Mouse (Mus musculus) ovary, adult 18-20 months (tissue): ENCODE measurements around the gene Ffar2.

Experiments
- DNase-seq: peaks from one replicate; pipeline ENCODE4 v3.0.0; 2022; ENCODE audit warnings: low spot score, mixed read lengths

Gene Ffar2

GRCm38 (mm10) chr7:30821532-30821931 lies 2.0 kb downstream of the Ffar2 start:
- no peak for DNase-seq

DNA sequence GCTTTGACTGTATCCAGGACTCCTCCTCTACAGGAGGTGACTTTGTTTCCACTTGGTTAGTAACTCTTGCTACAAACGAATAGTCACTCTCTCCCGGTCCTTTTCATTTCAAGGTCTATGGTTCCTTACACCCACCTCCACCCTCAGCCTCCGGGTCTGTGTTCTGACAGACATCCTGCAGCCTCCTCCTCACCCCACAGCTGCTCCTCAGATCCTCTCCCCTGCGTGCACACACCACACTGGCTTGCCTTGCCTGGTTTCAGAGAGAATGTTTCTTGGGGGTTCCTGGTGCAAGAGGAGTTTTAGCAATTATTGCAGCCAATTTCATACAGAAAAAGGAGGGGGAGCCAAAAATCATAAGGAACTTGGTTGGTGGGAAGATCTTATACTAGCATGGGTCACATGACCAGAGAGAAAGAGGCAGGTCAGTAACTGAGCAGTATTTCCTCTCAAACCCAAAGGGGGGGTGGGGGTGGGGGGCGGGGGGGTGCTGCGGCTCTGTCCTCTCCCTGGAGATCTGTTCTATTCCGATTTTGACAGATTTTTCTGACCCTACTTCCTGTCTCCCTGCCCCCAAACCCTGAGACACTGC lies 2.6 kb downstream of the Ffar2 start:
- DNase-seq = no peak

- no peak for DNase-seq
Measured at GRCm38 (mm10) chr7:30820131-30820530, 3.4 kb downstream of the Ffar2 start.

DNA sequence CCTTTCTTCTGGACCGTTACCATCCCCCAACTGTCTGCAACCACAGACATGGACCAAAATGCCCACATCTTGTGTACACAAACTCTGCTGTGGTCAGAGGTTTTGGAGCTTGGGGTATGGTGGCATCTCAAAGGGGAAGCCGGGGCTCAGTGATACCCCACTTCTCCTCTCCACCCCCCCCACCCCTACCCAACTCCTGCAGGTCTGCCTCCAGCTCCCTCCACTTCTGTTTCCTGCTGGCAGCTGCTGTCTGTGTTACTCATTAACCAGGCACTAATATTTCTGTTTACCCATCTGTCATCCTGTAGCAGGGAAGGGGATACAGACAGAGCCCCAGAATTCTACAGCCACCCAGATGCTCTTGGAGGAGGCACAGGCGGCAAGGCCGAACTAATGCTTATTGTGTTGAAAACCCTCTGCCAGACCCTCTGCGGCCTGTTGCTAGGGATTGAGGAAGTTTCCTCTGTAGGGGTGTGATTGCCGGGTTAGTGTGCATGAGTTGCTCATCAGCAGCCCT lies 11.2 kb downstream of the Ffar2 start:
- no peak for DNase-seq

- no peak for DNase-seq
Measured at GRCm38 (mm10) chr7:30811757-30812290, 11.8 kb downstream of the Ffar2 start.

GRCm38 (mm10) chr7:30810319-30810718 lies 13.3 kb downstream of the Ffar2 start:
- DNase-seq = no peak

DNA sequence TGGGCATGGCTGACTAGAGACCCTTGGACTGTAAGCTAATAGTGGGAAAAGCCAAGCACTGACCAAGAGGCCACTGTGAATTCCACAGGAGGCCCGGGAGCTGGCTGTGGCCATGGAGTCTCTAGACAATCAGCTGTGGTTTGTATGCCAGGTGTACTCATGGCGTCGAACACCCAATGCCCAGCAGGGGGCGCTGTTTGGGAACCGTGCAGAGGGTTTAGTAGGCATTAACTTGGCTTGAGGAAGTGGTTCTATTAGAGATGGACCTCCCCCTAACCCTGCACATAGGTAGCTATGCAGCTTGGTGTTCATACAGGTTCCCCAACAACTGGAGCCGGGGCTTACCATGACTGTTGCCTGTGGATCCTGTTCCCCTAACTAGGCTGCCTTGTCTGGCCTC lies 17.7 kb downstream of the Ffar2 start:
- DNase-seq = no peak

- DNase-seq = no peak
Measured at GRCm38 (mm10) chr7:30804026-30804715, 19.4 kb downstream of the Ffar2 start.

DNA sequence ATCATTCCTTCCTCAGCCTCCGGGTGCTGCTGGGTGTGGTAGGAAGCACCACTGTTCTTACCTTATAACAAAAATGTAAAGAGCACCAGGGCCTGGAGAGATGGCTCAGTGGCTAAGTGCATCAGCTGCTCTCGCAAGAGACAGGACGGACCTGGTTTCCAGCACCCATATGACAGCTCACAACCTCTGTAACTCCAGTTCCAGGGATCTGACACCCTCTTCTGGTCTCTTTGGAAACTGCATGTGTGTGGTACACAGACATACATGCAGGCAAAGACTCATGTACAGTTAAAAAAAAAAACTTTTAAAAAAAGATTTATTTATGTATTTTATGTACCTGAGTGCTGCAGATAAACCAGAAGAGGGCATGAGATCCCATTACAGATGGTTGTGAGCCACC lies 20.3 kb downstream of the Ffar2 start:
- no peak for DNase-seq

DNA sequence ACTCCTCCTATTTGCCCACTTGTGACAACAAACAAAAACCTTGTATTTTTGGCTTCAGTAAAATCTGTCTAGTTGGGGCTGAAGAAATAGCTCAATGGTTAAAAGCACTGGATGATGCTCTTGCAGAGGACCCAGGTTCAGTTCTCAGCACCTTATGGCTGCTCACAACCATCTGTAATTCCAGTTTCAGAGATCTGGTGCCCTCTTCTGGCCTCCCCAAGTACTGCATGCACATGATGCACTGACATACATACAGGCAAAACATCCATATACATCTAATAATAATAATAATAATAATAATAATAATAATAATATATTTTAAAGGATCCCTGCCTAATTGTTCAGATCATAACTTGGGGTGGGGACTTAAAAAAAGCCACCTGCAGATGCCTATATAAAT lies 22.9 kb downstream of the Ffar2 start:
- DNase-seq = no peak

- no peak for DNase-seq
Measured at GRCm38 (mm10) chr7:30796790-30797189, 26.8 kb downstream of the Ffar2 start.

DNA sequence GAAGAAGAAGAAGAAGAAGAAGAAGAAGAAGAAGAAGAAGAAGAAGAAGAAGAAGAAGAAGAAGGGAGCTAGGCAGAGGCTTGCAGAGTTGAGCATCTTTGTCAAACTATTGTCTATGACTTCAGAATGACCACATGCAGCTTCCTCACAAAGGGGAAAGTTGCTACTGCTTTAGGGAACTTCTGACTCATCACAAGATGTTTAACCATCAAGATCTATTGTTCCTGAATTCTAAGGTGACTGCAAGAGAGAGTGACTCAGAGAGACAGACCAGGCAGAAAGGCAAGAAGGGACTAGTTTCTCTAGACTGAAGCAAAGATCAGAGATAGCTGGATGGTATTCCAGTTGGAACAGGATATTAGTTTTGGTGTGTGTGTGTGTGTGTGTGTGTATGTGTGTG lies 28.7 kb downstream of the Ffar2 start:
- no peak for DNase-seq

DNA sequence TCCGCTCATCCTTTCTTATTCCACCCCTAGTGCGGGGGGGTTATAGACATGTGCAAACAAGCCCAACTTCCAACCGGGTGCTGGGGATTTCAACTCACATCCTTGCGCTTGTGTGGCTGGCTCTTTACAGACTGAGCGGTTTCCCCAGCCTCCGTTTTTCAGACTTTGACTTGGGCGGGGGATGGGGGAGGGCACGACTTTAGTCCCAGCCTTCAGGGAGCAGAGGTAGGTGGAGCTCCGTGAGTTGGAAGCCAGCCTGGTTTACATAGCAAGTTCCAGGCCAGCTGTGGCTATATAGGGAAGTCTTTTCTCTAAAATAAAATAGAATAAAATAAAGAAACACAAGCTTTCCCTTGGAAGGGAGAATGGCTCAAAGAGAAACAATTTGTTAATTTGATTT lies 31.7 kb downstream of the Ffar2 start:
- no peak for DNase-seq

GRCm38 (mm10) chr7:30790141-30790540 lies 33.4 kb downstream of the Ffar2 start:
- DNase-seq = no peak

DNA sequence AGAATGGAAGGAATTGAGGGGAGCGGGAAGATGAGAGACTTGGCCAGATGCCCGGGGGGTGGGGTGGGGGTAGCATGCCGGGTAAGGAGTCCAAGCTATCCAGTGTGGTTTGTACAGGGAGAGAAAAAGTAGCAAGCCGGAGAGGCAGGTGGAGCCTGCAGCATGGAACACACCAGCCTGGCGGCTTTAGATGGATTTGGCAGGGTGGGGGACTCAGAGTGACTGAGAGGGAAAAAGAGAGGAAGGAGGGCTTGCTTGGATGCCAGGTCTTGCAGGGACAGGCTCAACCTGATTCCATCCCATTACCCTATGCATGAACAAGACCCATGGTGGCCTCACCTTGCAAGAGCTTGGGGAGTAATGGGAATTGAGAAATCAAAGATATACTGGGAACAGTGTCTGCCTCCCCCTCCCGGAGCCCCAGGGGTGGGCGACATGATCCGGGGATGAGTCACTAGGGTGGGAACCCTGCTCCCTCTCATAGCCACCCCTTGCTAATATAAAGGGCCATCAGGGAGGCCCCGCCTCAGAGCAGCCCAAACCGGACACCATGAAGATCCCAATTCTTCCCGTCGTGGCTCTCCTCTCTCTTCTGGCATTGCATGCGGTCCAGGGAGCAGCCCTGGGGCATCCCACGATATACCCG lies 36.1 kb downstream of the Ffar2 start, which contains the start of gene Krtdap:
Gene Krtdap (plus strand): TSS at position 520 of the 646 bp plus-strand sequence.
- DNase-seq = no peak

- DNase-seq = no peak
Measured at GRCm38 (mm10) chr7:30785721-30786546, 37.6 kb downstream of the Ffar2 start.

DNA sequence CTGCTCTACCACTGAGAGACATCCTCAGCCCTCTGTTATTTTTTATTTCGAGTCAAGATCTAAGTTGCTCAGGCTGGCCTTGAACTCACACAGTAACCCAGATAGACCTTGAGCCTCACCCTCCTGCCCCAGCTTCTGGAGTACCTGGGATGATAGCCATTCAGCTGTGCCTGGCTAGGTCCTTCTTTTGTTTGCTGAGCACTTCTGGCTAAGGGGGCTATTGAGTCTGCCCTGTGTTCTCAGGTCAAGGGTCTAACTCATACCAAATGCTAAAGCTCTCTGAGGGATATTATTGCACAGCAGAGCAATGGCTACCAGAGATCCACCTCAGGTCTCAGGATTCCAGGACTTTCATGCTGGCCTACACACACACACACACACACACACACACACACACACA lies 38.4 kb downstream of the Ffar2 start:
- no peak for DNase-seq

DNA sequence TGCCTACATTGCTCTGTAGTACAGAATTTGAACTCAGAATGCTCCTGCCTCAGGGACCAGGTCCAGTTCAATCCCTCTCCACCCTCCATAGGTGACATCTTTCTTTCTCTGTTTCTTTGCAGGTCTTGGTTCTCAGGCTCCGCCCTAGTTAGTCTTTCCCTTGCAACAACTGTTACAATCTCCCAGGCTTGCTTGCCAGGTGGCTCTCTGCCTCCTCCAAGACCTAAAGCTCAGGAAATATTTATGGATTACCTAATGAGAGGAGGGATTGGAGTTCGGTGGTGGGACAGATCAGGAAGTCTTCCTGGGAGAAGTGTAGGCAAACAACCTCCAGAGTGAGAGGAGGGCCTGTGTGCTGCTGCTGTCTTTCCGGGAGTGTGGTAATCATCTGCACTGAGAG lies 40.9 kb downstream of the Ffar2 start:
- DNase-seq = no peak

DNA sequence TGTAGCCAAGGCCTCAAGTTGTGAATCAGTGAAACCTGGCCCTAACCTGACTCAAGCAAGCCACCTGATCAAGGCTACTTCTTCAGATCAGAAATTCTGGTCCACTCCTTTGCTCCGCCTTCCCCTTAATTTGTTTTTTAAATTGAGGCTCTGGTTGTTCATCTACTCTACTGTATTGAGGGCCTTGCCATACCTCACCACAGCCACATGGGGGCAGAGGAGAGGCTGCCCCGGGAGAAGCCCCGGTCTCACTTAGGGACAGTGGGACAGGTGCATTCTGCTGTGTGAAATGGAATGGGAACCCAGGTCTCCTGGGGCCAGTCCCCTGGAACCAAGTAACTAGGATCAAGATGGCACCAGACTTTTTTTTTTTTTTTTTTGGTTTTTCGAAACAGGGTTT lies 41.8 kb downstream of the Ffar2 start:
- DNase-seq = no peak

DNA sequence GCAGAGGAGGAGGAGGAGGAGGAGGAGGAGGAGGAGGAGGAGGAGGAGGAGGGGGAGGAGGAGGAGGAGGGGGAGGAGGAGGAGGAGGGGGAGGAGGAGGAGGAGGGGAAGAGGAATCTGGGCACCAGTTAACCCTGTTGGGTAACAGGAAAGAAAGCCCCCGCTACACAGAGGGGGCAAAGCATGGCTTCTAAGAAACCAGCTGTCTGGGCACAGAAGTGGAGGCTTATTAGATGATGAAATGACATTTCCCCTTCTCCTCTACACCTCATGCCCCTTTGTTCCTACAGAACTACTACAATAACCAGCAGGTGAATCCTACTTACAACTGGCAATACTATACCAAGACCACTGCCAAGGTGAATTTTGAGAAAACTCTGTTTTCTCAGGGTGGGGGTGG lies 45.7 kb downstream of the Ffar2 start:
- no peak for DNase-seq

- DNase-seq = no peak
Measured at GRCm38 (mm10) chr7:30777081-30777579, 46.4 kb downstream of the Ffar2 start.

DNA sequence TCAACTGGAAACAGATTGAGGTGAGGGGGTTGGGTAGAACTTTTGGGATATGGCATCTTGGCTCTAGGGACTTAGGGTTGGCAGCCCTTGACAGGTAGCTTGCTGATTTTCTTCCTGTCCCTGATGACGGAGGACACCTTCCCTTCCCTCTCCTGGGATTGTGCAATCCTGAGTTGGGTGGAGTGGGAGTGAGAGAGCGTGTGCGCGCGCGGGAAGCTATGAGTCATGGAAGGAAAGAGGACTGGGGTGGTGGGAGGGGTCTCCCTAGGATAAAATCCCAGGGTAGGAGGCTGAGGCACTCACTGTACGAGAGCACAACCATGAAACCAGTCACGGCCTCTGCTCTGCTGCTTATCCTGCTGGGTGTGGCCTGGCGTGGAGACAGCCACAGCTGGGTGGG lies 47.5 kb downstream of the Ffar2 start:
- no peak for DNase-seq
